Mouse (Mus musculus): Measurements from ENCODE around the gene Ifi206. TPM values are rescaled to one million over a fixed set of nuclear protein-coding genes. Genes with fewer than 3 reads are reported as not detected.
"Not testable (repeated sequence)": the region's sequence is repeated elsewhere in the genome, so short reads cannot be mapped to it uniquely, and the experiment has no call there.

Ifi206 gene
- not detected in 2 replicates for polyA plus RNA-seq (2015; fragmentation: Nextera tagmentation; extraction: Ambion mirVana)

GRCm38 (mm10) chr1:173490812-173491480 lies at the start of gene Ifi206:
TSS of gene Ifi206 (minus strand) at chr1:173491041.
- not testable (repeated sequence) for H3K4me2 ChIP-seq (ENCODE audit: low read length); H3K4me3 ChIP-seq (replicated peaks; ENCODE audit: low read length); H3K4me1 ChIP-seq (replicated peaks; ENCODE audit: control insufficient read depth, insufficient read depth, low read length); H3K27me3 ChIP-seq (replicated peaks; ENCODE audit: control insufficient read depth, insufficient read depth, low read length); H3K9ac ChIP-seq (replicated peaks; ENCODE audit: low read depth, low read length); ATAC-seq; H3K9me3 ChIP-seq (ENCODE audit: control insufficient read depth, low read length); H3K27ac ChIP-seq (ENCODE audit: low read length); H3K36me3 ChIP-seq (ENCODE audit: control insufficient read depth, insufficient read depth)
- WGBS, result 89% methylated on average over 3 of the region's 3 CpGs

- H3K4me3 ChIP-seq (replicated peaks; ENCODE audit: low read length); H3K4me1 ChIP-seq (replicated peaks; ENCODE audit: control insufficient read depth, insufficient read depth, low read length): not testable (repeated sequence)
- WGBS, result 89% methylated on average over 3 of the region's 3 CpGs
Measured at GRCm38 (mm10) chr1:173535791-173536190, 45.0 kb upstream of the Ifi206 start, which contains the start of gene Ifi214. TSS of gene Ifi214 (minus strand) at chr1:173535957.

GRCm38 (mm10) chr1:173521452-173521851 lies 30.6 kb upstream of the Ifi206 start:
- Histone ChIP-seq H3K4me1 (replicated peaks; ENCODE audit: control insufficient read depth, insufficient read depth, low read length) (no peaks in the 10 kb centered on the region), H3K27ac (ENCODE audit: low read length) (no peak overlapping the region)

More at GRCm38 (mm10) chr1:173535791-173536190, 45.0 kb upstream of the Ifi206 start, which contains the start of gene Ifi214:
- not testable (repeated sequence) for H3K9me3 ChIP-seq (ENCODE audit: control insufficient read depth, low read length); H3K27me3 ChIP-seq (replicated peaks; ENCODE audit: control insufficient read depth, insufficient read depth, low read length); H3K36me3 ChIP-seq (ENCODE audit: control insufficient read depth, insufficient read depth); H3K9ac ChIP-seq (replicated peaks; ENCODE audit: low read depth, low read length); ATAC-seq; H3K4me2 ChIP-seq (ENCODE audit: low read length); H3K27ac ChIP-seq (ENCODE audit: low read length)

GRCm38 (mm10) chr1:173510595-173510994 lies 19.8 kb upstream of the Ifi206 start:
- H3K27me3 ChIP-seq (replicated peaks; ENCODE audit: control insufficient read depth, insufficient read depth, low read length); ATAC-seq; H3K4me2 ChIP-seq (ENCODE audit: low read length); H3K9me3 ChIP-seq (ENCODE audit: control insufficient read depth, low read length); H3K4me1 ChIP-seq (replicated peaks; ENCODE audit: control insufficient read depth, insufficient read depth, low read length); H3K27ac ChIP-seq (ENCODE audit: low read length); H3K36me3 ChIP-seq (ENCODE audit: control insufficient read depth, insufficient read depth); H3K9ac ChIP-seq (replicated peaks; ENCODE audit: low read depth, low read length); H3K4me3 ChIP-seq (replicated peaks; ENCODE audit: low read length): not testable (repeated sequence)
- WGBS, result 99% methylated on average over 2 of the region's 2 CpGs

More at GRCm38 (mm10) chr1:173521452-173521851, 30.6 kb upstream of the Ifi206 start:
- no peak for ATAC-seq
- no peak overlapping the region for H3K4me2 ChIP-seq (ENCODE audit: low read length)
- no peak overlapping the region for H3K4me3 ChIP-seq (replicated peaks; ENCODE audit: low read length)
- H3K9ac ChIP-seq (replicated peaks; ENCODE audit: low read depth, low read length), result no peak overlapping the region
- H3K27me3 ChIP-seq (replicated peaks; ENCODE audit: control insufficient read depth, insufficient read depth, low read length), result no peaks in the 10 kb centered on the region
- no peaks in the 10 kb centered on the region for H3K36me3 ChIP-seq (ENCODE audit: control insufficient read depth, insufficient read depth)
- no peaks in the 10 kb centered on the region for H3K9me3 ChIP-seq (ENCODE audit: control insufficient read depth, low read length)

GRCm38 (mm10) chr1:173491483-173491882 lies 642 bp upstream of the Ifi206 start:
- H3K4me2 ChIP-seq (ENCODE audit: low read length); H3K36me3 ChIP-seq (ENCODE audit: control insufficient read depth, insufficient read depth); H3K9me3 ChIP-seq (ENCODE audit: control insufficient read depth, low read length); H3K27ac ChIP-seq (ENCODE audit: low read length); ATAC-seq; H3K4me3 ChIP-seq (replicated peaks; ENCODE audit: low read length); H3K4me1 ChIP-seq (replicated peaks; ENCODE audit: control insufficient read depth, insufficient read depth, low read length); H3K9ac ChIP-seq (replicated peaks; ENCODE audit: low read depth, low read length); H3K27me3 ChIP-seq (replicated peaks; ENCODE audit: control insufficient read depth, insufficient read depth, low read length): not testable (repeated sequence)

GRCm38 (mm10) chr1:173481182-173481574 lies 9.7 kb downstream of the Ifi206 start:
- not testable (repeated sequence) for H3K27me3 ChIP-seq (replicated peaks; ENCODE audit: control insufficient read depth, insufficient read depth, low read length); ATAC-seq; H3K27ac ChIP-seq (ENCODE audit: low read length); H3K4me3 ChIP-seq (replicated peaks; ENCODE audit: low read length); H3K9ac ChIP-seq (replicated peaks; ENCODE audit: low read depth, low read length); H3K4me2 ChIP-seq (ENCODE audit: low read length); H3K9me3 ChIP-seq (ENCODE audit: control insufficient read depth, low read length); H3K36me3 ChIP-seq (ENCODE audit: control insufficient read depth, insufficient read depth); H3K4me1 ChIP-seq (replicated peaks; ENCODE audit: control insufficient read depth, insufficient read depth, low read length)
- 90% methylated on average over 3 of the region's 3 CpGs for WGBS

- not testable (repeated sequence) for H3K36me3 ChIP-seq (ENCODE audit: control insufficient read depth, insufficient read depth); H3K27ac ChIP-seq (ENCODE audit: low read length); H3K4me3 ChIP-seq (replicated peaks; ENCODE audit: low read length); H3K27me3 ChIP-seq (replicated peaks; ENCODE audit: control insufficient read depth, insufficient read depth, low read length); H3K9me3 ChIP-seq (ENCODE audit: control insufficient read depth, low read length); H3K9ac ChIP-seq (replicated peaks; ENCODE audit: low read depth, low read length); H3K4me2 ChIP-seq (ENCODE audit: low read length); H3K4me1 ChIP-seq (replicated peaks; ENCODE audit: control insufficient read depth, insufficient read depth, low read length); ATAC-seq
- WGBS, result 95% methylated on average over 5 of the region's 5 CpGs
Measured at GRCm38 (mm10) chr1:173480399-173481181, 10.3 kb downstream of the Ifi206 start.

GRCm38 (mm10) chr1:173456761-173457160 lies 34.1 kb downstream of the Ifi206 start:
- WGBS, result 92% methylated on average over 5 of the region's 5 CpGs
- Histone ChIP-seq H3K4me1 (replicated peaks; ENCODE audit: control insufficient read depth, insufficient read depth, low read length) (no peaks in the 10 kb centered on the region), H3K9ac (replicated peaks; ENCODE audit: low read depth, low read length) (no peak overlapping the region), H3K27ac (ENCODE audit: low read length) (no peak overlapping the region), H3K4me3 (replicated peaks; ENCODE audit: low read length) (no peak overlapping the region), H3K4me2 (ENCODE audit: low read length) (no peak overlapping the region), H3K27me3 (replicated peaks; ENCODE audit: control insufficient read depth, insufficient read depth, low read length) (no peaks in the 10 kb centered on the region), H3K9me3 (ENCODE audit: control insufficient read depth, low read length) (no peaks in the 10 kb centered on the region), H3K36me3 (ENCODE audit: control insufficient read depth, insufficient read depth) (no peaks in the 10 kb centered on the region)
- ATAC-seq, result no peak; the same call in 1 of the 2 replicates

- H3K27me3 ChIP-seq (replicated peaks; ENCODE audit: control insufficient read depth, insufficient read depth, low read length), result no peaks in the 10 kb centered on the region
- no peak overlapping the region for H3K9ac ChIP-seq (replicated peaks; ENCODE audit: low read depth, low read length)
- no peaks in the 10 kb centered on the region for H3K9me3 ChIP-seq (ENCODE audit: control insufficient read depth, low read length)
- H3K36me3 ChIP-seq (ENCODE audit: control insufficient read depth, insufficient read depth), result no peaks in the 10 kb centered on the region
- H3K27ac ChIP-seq (ENCODE audit: low read length), result no peak overlapping the region
- WGBS, result 45% methylated on average over 7 of the region's 7 CpGs
- H3K4me2 ChIP-seq (ENCODE audit: low read length), result no peak overlapping the region
- no peak overlapping the region for H3K4me3 ChIP-seq (replicated peaks; ENCODE audit: low read length)
- no peaks in the 10 kb centered on the region for H3K4me1 ChIP-seq (replicated peaks; ENCODE audit: control insufficient read depth, insufficient read depth, low read length)
- peak; percentile 91 for ATAC-seq
Measured at GRCm38 (mm10) chr1:173456139-173456754, 34.6 kb downstream of the Ifi206 start.
